Mouse (Mus musculus) layer of hippocampus, adult 9-10 months (tissue): ENCODE results near the gene Mif.
"Not testable (repeated sequence)": the region's sequence is repeated elsewhere in the genome, so short reads cannot be mapped to it uniquely, and the experiment has no call there.

Source experiments
- DNase-seq: peaks from one replicate; pipeline ENCODE4 v3.0.0; 2022; ENCODE audit warnings: low spot score

Mif gene

DNA sequence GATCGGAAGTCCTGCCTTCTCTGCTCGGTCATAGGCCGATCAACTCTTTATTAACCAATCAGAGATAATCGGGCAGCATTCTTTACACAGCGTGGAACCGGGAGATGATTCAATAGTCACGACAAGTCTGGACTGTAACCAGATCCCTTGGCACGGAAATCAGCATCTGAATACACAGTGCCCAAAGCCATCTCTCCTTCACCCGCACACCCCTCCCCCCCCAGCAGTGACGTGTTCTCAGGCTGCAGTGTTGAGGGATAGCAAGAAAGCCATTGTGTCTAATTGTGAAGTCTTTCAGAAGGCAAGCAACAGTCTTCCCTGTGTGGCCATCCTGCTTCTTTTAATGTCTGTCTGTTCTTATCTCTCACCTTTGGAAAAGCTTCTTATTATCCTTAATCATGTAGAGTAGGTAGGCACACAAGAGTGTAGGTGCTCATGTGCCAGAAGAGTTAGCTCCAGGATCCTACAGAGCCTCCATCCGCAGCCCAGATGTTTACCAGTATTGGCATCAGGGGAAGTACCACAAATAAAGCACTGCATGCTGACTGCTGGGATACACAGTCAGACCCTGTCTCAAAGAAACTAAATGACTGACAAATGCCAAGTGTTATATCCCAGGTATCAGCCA lies 13.0 kb upstream of the Mif start:
- DNase-seq: peak; percentile 89

GRCm38 (mm10) chr10:75872025-75872914 lies 12.2 kb upstream of the Mif start:
- no peak for DNase-seq

GRCm38 (mm10) chr10:75861587-75861986 lies 1.5 kb upstream of the Mif start:
- no peak for DNase-seq

DNA sequence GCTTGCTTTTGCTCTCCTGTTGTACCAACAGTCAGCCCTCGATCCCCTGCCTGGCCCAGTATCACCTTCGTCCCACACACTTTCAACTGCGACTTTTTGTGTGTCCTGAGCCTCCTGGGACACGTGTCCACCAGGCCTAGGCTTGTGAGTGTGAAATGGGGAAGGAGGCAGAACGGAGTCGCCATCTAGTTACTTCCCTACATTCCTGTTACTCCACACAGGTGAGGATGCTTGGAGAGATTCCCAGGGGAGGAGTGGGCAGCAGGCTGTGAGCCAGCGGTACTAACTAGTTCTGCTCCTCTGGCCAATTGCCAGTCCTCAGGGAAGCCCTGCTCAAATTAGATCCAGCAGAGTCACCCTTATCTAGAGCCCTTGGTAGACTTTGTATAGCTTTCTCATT lies 706 bp upstream of the Mif start:
- no peak for DNase-seq

DNA sequence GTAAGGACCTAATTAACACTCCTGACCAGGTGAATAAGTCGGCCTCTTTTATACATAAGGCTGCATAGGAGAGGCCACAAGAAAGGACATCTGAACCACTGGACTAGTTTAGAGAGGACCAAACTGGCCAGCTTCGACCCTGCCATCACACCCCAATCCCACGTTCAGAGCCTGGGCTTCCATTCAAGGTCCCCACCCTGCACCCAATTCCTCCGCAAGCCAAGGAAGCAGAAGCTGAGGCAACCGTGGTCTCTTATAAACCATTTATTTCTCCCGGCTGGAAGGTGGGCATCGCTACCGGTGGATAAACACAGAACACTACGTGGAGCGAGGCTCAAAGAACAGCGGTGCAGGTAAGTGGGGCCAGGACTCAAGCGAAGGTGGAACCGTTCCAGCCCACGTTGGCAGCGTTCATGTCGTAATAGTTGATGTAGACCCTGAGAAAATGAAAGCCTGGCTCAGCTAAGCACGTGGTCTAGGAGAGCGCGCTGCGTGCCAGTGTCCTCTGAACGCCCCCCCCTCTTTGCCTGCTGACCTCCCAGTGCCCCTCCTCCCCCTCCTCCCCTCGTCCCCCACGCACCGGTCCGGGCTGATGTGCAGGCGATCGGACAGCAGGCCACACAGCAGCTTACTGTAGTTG lies 813 bp downstream of the Mif start:
- DNase-seq: no peak

- DNase-seq: no peak
Measured at GRCm38 (mm10) chr10:75857598-75857997, 2.4 kb downstream of the Mif start.

DNA sequence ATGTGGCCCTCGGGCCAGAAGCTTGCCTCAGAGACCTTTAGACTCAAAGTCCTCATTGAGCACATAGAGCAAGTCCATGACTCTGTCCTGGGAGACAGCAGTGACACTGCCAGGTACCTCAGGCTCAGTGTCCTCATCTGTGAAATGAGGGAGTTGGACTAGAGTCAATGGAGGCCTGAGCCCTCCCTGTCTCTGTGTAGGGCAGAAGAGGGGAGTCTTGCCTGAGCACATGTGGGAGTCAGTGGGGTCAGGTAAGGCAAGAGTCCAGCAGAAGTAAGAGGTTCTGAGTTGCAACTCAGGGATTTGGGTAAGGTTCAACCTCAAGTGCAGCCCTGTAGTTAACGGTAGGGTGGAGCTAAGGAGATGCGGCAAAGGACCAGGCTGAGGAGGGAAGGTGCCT lies 3.1 kb downstream of the Mif start:
- DNase-seq: no peak

GRCm38 (mm10) chr10:75856155-75856907 lies 3.7 kb downstream of the Mif start:
- no peak for DNase-seq

- no peak for DNase-seq
Measured at GRCm38 (mm10) chr10:75855416-75855981, 4.5 kb downstream of the Mif start.

DNA sequence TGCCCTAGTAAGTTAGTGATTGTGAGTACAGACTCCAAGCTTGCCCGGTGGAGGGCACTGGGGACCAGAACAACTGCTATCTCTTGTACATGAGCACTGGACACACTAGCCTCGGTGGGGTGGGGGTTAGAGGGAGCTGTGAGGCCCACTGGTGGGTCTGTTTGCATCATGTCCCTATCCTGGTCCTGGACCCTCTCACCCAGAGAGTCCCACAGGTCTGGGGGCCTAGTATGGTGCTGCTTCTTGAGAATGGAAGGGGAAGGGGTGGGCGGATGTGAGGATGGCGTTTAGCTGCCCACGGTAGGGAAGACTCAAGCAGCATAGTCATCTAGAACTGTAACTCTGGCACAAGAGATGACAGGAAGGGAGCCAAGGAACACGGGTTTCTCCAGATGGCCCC lies 5.2 kb downstream of the Mif start:
- DNase-seq: no peak

DNA sequence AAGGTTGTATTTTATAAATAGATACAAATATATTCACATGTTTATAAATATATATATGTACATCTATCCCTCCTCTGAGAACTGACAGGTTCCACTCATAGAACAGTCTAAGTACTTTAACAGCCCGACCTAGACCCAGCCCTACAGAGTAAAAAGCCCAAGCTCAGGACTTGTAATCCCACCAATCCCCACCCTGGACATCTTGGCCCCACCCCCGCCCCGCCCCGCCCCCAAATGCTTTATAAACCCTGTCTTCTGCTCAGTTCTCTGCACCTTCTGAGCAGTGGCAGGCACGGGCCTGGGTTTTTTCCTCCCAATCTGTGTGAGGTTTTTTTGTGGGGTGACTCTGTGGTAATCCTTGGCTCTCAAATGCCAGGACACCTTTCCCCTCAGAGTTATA lies 5.9 kb downstream of the Mif start:
- DNase-seq: no peak

GRCm38 (mm10) chr10:75853452-75853851 lies 6.6 kb downstream of the Mif start:
- DNase-seq: peak; percentile 83

DNA sequence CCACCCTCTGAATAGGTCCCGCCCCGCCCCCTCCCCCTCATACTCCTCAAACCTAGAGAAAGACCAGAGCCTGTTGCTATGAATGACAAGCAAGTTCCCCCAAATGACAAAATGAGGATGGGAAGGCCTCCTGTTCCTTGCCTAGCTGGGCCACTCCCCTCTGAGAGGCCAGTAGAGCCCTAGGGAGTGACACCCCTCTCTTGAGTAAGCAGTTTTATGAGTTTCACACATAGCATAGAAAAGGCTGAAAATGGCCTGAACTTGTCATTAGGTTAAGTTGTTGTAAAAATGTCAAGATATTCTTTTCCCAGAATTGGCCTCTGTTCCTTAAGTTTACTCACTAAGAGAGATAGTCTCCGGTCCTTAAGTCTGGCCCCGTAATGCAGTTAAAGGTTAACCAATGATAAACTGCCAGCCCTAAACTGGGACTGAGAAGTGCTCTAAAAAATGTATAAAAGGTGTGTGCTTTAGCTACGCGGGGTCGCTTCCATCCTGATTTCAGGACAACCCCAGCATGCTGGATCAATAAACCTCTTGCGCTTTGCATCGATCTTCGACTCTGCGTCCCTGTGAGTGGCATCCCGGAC lies 7.4 kb downstream of the Mif start:
- no peak for DNase-seq

GRCm38 (mm10) chr10:75851681-75852080 lies 8.4 kb downstream of the Mif start:
- no peak for DNase-seq

DNA sequence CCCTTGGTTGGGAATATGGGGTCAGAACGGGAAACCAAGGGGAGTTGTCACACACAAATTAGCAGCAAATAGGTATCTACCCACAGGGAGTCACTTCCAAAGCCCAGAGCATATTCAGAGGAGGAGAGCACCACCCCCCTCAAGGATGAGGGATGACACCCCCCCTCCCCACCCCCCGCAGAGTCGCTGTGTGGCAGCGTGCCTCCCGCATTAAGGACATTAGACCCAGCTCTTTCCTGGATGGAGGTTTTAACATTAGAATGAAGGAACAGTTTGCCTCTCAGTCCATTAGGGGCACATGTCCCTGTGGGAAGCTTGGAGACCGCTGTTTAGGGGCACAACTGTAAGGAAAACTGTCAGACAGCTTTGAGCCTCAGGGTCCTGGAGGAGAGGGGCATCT lies 9.0 kb downstream of the Mif start:
- DNase-seq: no peak

- no peak for DNase-seq
Measured at GRCm38 (mm10) chr10:75848382-75848781, 11.7 kb downstream of the Mif start.

DNA sequence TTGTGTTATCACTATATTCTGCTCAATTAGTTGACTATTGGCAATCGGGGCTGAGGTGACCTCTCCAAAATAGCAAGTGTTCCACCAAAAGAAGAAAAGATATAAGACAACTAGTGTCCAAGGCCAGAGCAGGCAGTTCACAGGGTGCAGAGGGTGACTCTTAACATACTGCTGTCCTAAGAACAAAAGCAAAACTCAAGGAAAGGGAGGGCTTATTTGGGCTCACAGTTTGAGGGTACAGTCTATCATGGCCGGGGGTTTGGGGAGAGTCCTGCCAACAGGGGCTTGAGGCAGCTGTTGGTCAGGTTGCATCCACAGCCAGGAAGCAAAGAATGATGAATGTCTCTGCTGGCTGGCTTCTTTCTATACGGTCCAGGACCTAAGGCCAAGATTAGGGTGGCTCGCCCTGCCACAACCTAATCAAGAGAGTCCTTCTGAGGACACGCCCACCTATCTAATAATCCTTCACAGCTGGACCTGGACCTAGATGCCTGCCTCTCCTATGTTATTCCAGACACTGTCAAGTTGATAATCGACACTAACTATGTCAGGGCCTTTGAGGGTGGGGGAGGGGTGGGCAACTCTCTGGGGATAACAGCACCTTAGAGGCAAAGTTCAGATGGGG lies 14.6 kb downstream of the Mif start:
- no peak for DNase-seq

DNA sequence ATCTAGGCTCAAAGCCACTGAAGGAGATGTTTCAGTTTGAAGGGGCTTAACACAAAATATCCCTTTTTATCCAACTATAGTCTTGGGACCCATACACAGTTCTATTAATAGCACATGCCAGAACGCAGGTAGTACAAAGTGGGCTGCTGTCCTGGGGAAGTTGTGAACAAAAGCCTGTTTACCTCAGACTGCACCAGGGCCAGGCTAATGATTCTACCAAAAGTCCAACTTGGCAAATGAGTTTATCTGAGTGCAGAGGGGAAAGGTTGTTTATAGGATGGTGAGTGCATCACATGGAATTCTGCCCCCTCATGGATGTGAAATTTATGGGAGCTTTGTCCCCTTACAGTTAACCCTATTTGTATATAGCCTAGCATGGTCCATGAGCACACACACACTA lies 15.2 kb downstream of the Mif start:
- DNase-seq: no peak

DNA sequence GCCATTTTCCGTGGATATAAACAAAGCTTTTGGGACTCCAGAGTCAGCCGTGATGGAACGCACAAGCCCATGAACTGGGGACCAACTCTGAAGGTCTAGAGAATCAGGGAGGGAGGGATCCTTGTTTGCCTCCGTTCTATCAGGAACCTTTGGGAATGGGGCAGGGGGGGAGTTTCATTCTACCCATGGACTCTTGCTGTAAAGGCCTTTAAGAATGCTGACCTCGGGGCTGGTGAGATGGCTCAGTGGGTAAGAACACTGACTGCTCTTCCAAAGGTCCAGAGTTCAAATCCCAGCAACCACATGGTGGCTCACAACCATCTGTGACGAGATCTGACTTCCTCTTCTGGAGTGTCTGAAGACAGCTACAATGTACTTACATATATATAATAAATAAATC lies 16.1 kb downstream of the Mif start:
- DNase-seq: not testable (repeated sequence)

DNA sequence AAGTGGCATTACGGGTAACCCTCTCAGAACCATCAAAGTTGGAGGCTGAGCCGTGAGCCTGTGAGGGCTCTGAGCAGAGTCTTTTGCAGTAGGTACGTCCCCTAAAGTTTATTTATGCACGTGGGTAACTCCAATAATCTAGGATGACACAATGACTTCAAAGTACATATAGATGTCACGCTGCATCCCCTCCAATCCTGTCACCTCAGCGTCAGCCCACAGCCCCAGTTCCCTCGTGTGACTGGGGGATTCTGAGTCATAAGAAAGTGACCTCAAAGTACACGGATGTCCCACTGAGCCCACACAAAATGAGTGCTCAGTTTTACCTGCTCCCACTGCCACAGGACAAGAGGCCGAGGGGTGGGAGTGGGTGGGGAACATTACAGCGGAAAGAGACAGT lies 20.9 kb downstream of the Mif start:
- DNase-seq: no peak

DNA sequence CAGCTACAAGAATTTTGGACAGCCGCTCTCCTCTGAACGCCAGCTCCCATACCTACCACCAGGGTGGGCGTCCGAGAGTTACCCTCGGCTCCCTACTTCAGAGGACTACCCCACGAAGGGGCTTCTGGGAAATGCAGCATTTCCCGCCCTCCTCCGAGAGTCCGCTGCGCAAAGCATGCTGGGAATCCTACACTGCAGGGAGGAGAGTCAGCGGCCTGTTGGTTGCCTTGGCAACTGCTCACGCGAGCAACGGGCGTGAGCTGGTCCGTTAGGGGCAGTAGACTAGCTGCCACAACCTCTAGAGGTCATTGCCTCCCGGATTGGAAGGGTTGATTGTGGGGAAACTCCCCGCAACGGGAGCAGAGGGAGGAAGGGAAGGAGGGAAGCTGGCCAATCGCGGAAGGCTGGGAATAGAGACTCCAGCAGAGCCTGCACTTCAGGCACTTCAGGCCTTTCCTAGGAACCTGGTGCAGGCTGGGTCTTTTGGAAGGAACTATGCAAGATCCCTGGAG lies 22.7 kb downstream of the Mif start, which contains the start of gene Gstt2:
TSS of gene Gstt2 (minus strand) at position 177 of the 512 bp plus-strand sequence.
- DNase-seq: peak; percentile 83
